ENCODE assay signal across 12 mouse cellular contexts in genomic region chr7:141026097-141026739, GRCm38 (mm10). TPM values are rescaled to one million over a fixed set of nuclear protein-coding genes. Genes with fewer than 3 reads are reported as not detected.
A peak's percentile ranks its signal among the peaks of the same experiment; 100 is the strongest.
DNase-seq lines count a peak whose midpoint lies in the region; ATAC-seq and TF ChIP-seq lines count a peak whose summit lies in the region.
"Had no signal": no experiment of that assay in that cellular context is flagged by ENCODE, and none has a peak within 500 bp of the region (broad histone marks: within the 10 kb centered on the region; RNA-seq: fewer than 3 reads in every experiment).

No protein-coding gene starts in this region.

- no peak overlapping the region for H3K4me3 ChIP-seq in heart, embryonic 13.5 days
- H3K4me3 ChIP-seq in ES-Bruce4 (ENCODE audit: low read depth, low read length) = no peak overlapping the region
- H3K4me3 ChIP-seq in forebrain, embryonic 14.5 days (ENCODE audit: low read depth, low read length) = no peak overlapping the region
- H3K4me3 ChIP-seq in midbrain, embryonic 12.5 days = no peak overlapping the region
- H3K4me3 ChIP-seq: limb, embryonic 13.5 days had no signal

- H3K36me3 ChIP-seq in heart, embryonic 13.5 days = no peaks in the 10 kb centered on the region
- no peaks in the 10 kb centered on the region for H3K36me3 ChIP-seq in ES-Bruce4 (ENCODE audit: control insufficient read depth, insufficient read depth, low read length, poor library complexity, severe bottlenecking)
- no peaks in the 10 kb centered on the region for H3K36me3 ChIP-seq in forebrain, embryonic 14.5 days (ENCODE audit: control insufficient read depth, insufficient read depth, low read length)
- no peaks in the 10 kb centered on the region for H3K36me3 ChIP-seq in midbrain, embryonic 12.5 days
- H3K36me3 ChIP-seq: limb, embryonic 13.5 days had no signal

- peak overlapping the region; percentile 34 for H3K27ac ChIP-seq in heart, embryonic 13.5 days (replicated peaks)
- peak overlapping the region; percentile 66 for H3K27ac ChIP-seq in ES-Bruce4 (ENCODE audit: insufficient read depth, low read length)
- peak overlapping the region; percentile 57; the same call in 1 of the 2 replicates for H3K27ac ChIP-seq in forebrain, embryonic 14.5 days (ENCODE audit: low read depth, low read length)
- H3K27ac ChIP-seq in midbrain, embryonic 12.5 days (replicated peaks) = peak overlapping the region; percentile 64
- H3K27ac ChIP-seq: limb, embryonic 13.5 days had no signal

- TF ChIP-seq EP300 in ES-Bruce4 (IDR thresholded peaks at IDR 0.05; ENCODE audit: insufficient read depth, low read depth, low read length) = no peak

- TF ChIP-seq POLR2A in ES-Bruce4 (IDR thresholded peaks at IDR 0.05; ENCODE audit: insufficient read depth, low read length) = no peak

- 51% methylated on average over 6 of the region's 6 CpGs for WGBS in heart, embryonic 13.5 days
- 3% methylated on average over 6 of the region's 6 CpGs for WGBS in forebrain, embryonic 14.5 days
- 18% methylated on average over 6 of the region's 6 CpGs for WGBS in midbrain, embryonic 12.5 days

- H3K27me3 ChIP-seq in heart, embryonic 13.5 days (replicated peaks) = no peaks in the 10 kb centered on the region
- no peaks in the 10 kb centered on the region for H3K27me3 ChIP-seq in ES-Bruce4 (ENCODE audit: control insufficient read depth, insufficient read depth, low read length, poor library complexity, severe bottlenecking)
- no peaks in the 10 kb centered on the region for H3K27me3 ChIP-seq in forebrain, embryonic 14.5 days (replicated peaks; ENCODE audit: control insufficient read depth, insufficient read depth, low read length)
- H3K27me3 ChIP-seq in midbrain, embryonic 12.5 days = no peaks in the 10 kb centered on the region
- H3K27me3 ChIP-seq: limb, embryonic 13.5 days had no signal

- no peak overlapping the region for H3K9ac ChIP-seq in heart, embryonic 13.5 days
- H3K9ac ChIP-seq in ES-Bruce4 (ENCODE audit: low read depth, poor library complexity, severe bottlenecking) = peak overlapping the region; percentile 16
- no peak overlapping the region for H3K9ac ChIP-seq in forebrain, embryonic 14.5 days (ENCODE audit: low read length)
- H3K9ac ChIP-seq in midbrain, embryonic 12.5 days (replicated peaks) = no peak overlapping the region
- H3K9ac ChIP-seq: limb, embryonic 13.5 days had no signal

- no peaks in the 10 kb centered on the region for H3K4me1 ChIP-seq in heart, embryonic 13.5 days
- peaks cover 2% of the 10 kb centered on the region for H3K4me1 ChIP-seq in ES-Bruce4 (ENCODE audit: control insufficient read depth, insufficient read depth, low read length)
- peaks cover 3% of the 10 kb centered on the region; the same call in 1 of the 2 replicates for H3K4me1 ChIP-seq in forebrain, embryonic 14.5 days (ENCODE audit: control insufficient read depth, insufficient read depth, low read length)
- H3K4me1 ChIP-seq in midbrain, embryonic 12.5 days = peaks cover 23% of the 10 kb centered on the region
- H3K4me1 ChIP-seq: limb, embryonic 13.5 days had no signal

- no peak for TF ChIP-seq CTCF in ES-Bruce4 (IDR thresholded peaks at IDR 0.05; ENCODE audit: low read depth, low read length)

- H3K4me2 ChIP-seq in heart, embryonic 13.5 days = no peak overlapping the region
- no peak overlapping the region for H3K4me2 ChIP-seq in forebrain, embryonic 14.5 days (ENCODE audit: low read length)
- H3K4me2 ChIP-seq in midbrain, embryonic 12.5 days (replicated peaks) = no peak overlapping the region
- H3K4me2 ChIP-seq: limb, embryonic 13.5 days had no signal

- ATAC-seq in heart, embryonic 13.5 days (ENCODE audit: extremely low read depth, insufficient number of reproducible peaks, low FRiP score, low TSS enrichment) = no peak
- peak; percentile 64 for ATAC-seq in forebrain, embryonic 14.5 days
- no peak for ATAC-seq in midbrain, embryonic 12.5 days (ENCODE audit: low FRiP score, low read depth)

- no peaks in the 10 kb centered on the region for H3K9me3 ChIP-seq in heart, embryonic 13.5 days
- no peaks in the 10 kb centered on the region for H3K9me3 ChIP-seq in ES-Bruce4 (replicated peaks; ENCODE audit: control insufficient read depth, insufficient read depth, low read length, poor library complexity, severe bottlenecking)
- H3K9me3 ChIP-seq in forebrain, embryonic 14.5 days (replicated peaks; ENCODE audit: control insufficient read depth, low read length) = no peaks in the 10 kb centered on the region
- H3K9me3 ChIP-seq in midbrain, embryonic 12.5 days = no peaks in the 10 kb centered on the region
- H3K9me3 ChIP-seq: limb, embryonic 13.5 days had no signal

- intact Hi-C loops in heart, postnatal 36 days (cut with DNase I) = no loop called here

- no peak for DNase-seq in heart, postnatal 36 days
- peak; percentile 75 for DNase-seq in forebrain, embryonic 14.5 days (ENCODE audit: low spot score)
- no peak for DNase-seq in cerebellum, adult 18-20 months
- DNase-seq in cerebellum, postnatal 10 days = no peak
- no peak for DNase-seq in testis, postnatal 14 days (ENCODE audit: low spot score)
- DNase-seq: cerebellum, postnatal 14 days; kidney, adult 8-10 months had no signal

RNA-seq across cellular contexts. Expression of gene Gm17387, which starts 2.7 kb away (rescaled TPM):
- polyA plus RNA-seq in heart, embryonic 13.5 days (2015; fragmentation: Nextera tagmentation; extraction: Ambion mirVana) = not detected in 2 replicates
- not detected for total RNA-seq in heart, postnatal 36 days (2021)
- not detected in 2 replicates for polyA plus RNA-seq in ES-Bruce4 (2011; ENCODE audit: insufficient read depth, insufficient read length, low read depth, missing spikeins)
- not detected in 2 replicates for polyA plus RNA-seq in forebrain, embryonic 14.5 days (2014; fragmentation: Nextera tagmentation; extraction: Ambion mirVana)
- not detected in 2 replicates for polyA plus RNA-seq in midbrain, embryonic 12.5 days (2016; fragmentation: Nextera tagmentation; extraction: Ambion mirVana)
- polyA plus RNA-seq: C2C12; limb, embryonic 13.5 days had no signal

RNA-seq across cellular contexts. Expression of gene Ifitm6, which starts 8.5 kb away (rescaled TPM):
- 0.24 and 0.31 TPM in 2 replicates for polyA plus RNA-seq in heart, embryonic 13.5 days (2015; fragmentation: Nextera tagmentation; extraction: Ambion mirVana)
- total RNA-seq in heart, postnatal 36 days (2021) = 1 to 10 TPM in 1 of 2 experiments, under 1 TPM in 1; 0.47 to 1.0 TPM
- polyA plus RNA-seq in ES-Bruce4 (2011; ENCODE audit: insufficient read depth, insufficient read length, low read depth, missing spikeins) = not detected in 2 replicates
- polyA plus RNA-seq in forebrain, embryonic 14.5 days (2014; fragmentation: Nextera tagmentation; extraction: Ambion mirVana) = 0.27 and 0.37 TPM in 2 replicates
- 0.29 TPM in 1 of 2 replicates, not detected in the other for polyA plus RNA-seq in midbrain, embryonic 12.5 days (2016; fragmentation: Nextera tagmentation; extraction: Ambion mirVana)
- polyA plus RNA-seq: limb, embryonic 13.5 days had no signal

RNA-seq across cellular contexts. Expression of gene Ifitm3, which starts 15.6 kb away (rescaled TPM):
- 73.2 and 78.1 TPM in 2 replicates for polyA plus RNA-seq in heart, embryonic 13.5 days (2015; fragmentation: Nextera tagmentation; extraction: Ambion mirVana)
- total RNA-seq in heart, postnatal 36 days (2021) = 100 to 1,000 TPM; 113 to 167 TPM
- polyA plus RNA-seq in ES-Bruce4 (2011; ENCODE audit: insufficient read depth, insufficient read length, low read depth, missing spikeins) = 410 and 433 TPM in 2 replicates
- polyA plus RNA-seq in forebrain, embryonic 14.5 days (2014; fragmentation: Nextera tagmentation; extraction: Ambion mirVana) = 24.7 and 29.7 TPM in 2 replicates
- 16.2 and 17.9 TPM in 2 replicates for polyA plus RNA-seq in midbrain, embryonic 12.5 days (2016; fragmentation: Nextera tagmentation; extraction: Ambion mirVana)

RNA-seq across cellular contexts. Expression of gene B4galnt4, which starts 34.7 kb away (rescaled TPM):
- polyA plus RNA-seq in heart, embryonic 13.5 days (2015; fragmentation: Nextera tagmentation; extraction: Ambion mirVana) = 1.6 and 2.7 TPM in 2 replicates
- total RNA-seq in heart, postnatal 36 days (2021) = not detected
- 18.3 and 22.2 TPM in 2 replicates for polyA plus RNA-seq in ES-Bruce4 (2011; ENCODE audit: insufficient read depth, insufficient read length, low read depth, missing spikeins)
- 29.1 and 29.5 TPM in 2 replicates for polyA plus RNA-seq in forebrain, embryonic 14.5 days (2014; fragmentation: Nextera tagmentation; extraction: Ambion mirVana)
- 41.9 and 45.3 TPM in 2 replicates for polyA plus RNA-seq in midbrain, embryonic 12.5 days (2016; fragmentation: Nextera tagmentation; extraction: Ambion mirVana)

RNA-seq across cellular contexts. Expression of gene Pkp3, which starts 51.8 kb away (rescaled TPM):
- polyA plus RNA-seq in heart, embryonic 13.5 days (2015; fragmentation: Nextera tagmentation; extraction: Ambion mirVana) = 0.31 and 0.72 TPM in 2 replicates
- not detected for total RNA-seq in heart, postnatal 36 days (2021)
- polyA plus RNA-seq in ES-Bruce4 (2011; ENCODE audit: insufficient read depth, insufficient read length, low read depth, missing spikeins) = 19.6 and 22.0 TPM in 2 replicates
- polyA plus RNA-seq in forebrain, embryonic 14.5 days (2014; fragmentation: Nextera tagmentation; extraction: Ambion mirVana) = not detected in 2 replicates
- 1.6 and 1.8 TPM in 2 replicates for polyA plus RNA-seq in midbrain, embryonic 12.5 days (2016; fragmentation: Nextera tagmentation; extraction: Ambion mirVana)
